Mouse (Mus musculus) midbrain, embryonic 16.5 days (tissue): ENCODE measurements around the gene Ccdc62. TPM values are rescaled to one million over a fixed set of nuclear protein-coding genes. Genes with fewer than 3 reads are reported as not detected.

Source experiments
- ATAC-seq: fragments of 200-750 bp; cut with Nextera tagmentation; 2 replicates; pipeline ENCODE4 v1.8.0; 2017; ENCODE audit warnings: moderate TSS enrichment
- H3K27ac ChIP-seq: fragments of 300-500 bp; sonication (generic); 2 replicates; pipeline ENCODE4 v1.5.1; 2014; ENCODE audit warnings: mild to moderate bottlenecking, low read length, mixed read lengths
- H3K27me3 ChIP-seq: fragments of 300-500 bp; sonication (generic); 2 replicates; pipeline ENCODE4 v1.6.1; 2014; ENCODE audit warnings: low read depth, low read length, mixed read lengths; ENCODE audit not compliant: control insufficient read depth, insufficient read depth
- H3K36me3 ChIP-seq: fragments of 300-500 bp; sonication (generic); 2 replicates; pipeline ENCODE4 v1.6.1; 2014; ENCODE audit warnings: mild to moderate bottlenecking, low read length, moderate library complexity, mixed read lengths; ENCODE audit not compliant: control insufficient read depth, insufficient read depth
- H3K4me1 ChIP-seq: fragments of 300-500 bp; sonication (generic); 2 replicates; pipeline ENCODE4 v1.6.1; 2014; ENCODE audit warnings: mild to moderate bottlenecking, low read length, mixed read lengths; ENCODE audit not compliant: control insufficient read depth, insufficient read depth
- H3K4me2 ChIP-seq: fragments of 300-500 bp; sonication (generic); 2 replicates; pipeline ENCODE4 v1.6.1; 2014; ENCODE audit warnings: mild to moderate bottlenecking, low read length, mixed read lengths
- H3K4me3 ChIP-seq: fragments of 300-500 bp; sonication (generic); 2 replicates; pipeline ENCODE4 v1.5.1; 2014; ENCODE audit warnings: low read depth, mild to moderate bottlenecking, low read length, moderate library complexity, mixed read lengths
- H3K9ac ChIP-seq: fragments of 300-500 bp; sonication (generic); 2 replicates; pipeline ENCODE4 v1.6.1; 2014; ENCODE audit warnings: low read depth, low read length, mixed read lengths
- H3K9me3 ChIP-seq: fragments of 300-500 bp; sonication (generic); replicated peaks from 2 replicates; pipeline ENCODE4 v1.6.1; 2014; ENCODE audit warnings: mild to moderate bottlenecking, low read length, mixed read lengths; ENCODE audit not compliant: control insufficient read depth, poor library complexity, severe bottlenecking
- WGBS: fragments of 180-500 bp; shearing (Covaris S2); extraction: QIAGEN DNeasy Blood & Tissue Kit; methylation state at CpG from one replicate; pipeline ENCODE4 v1.1.7; 2014; 5-methylcytosine and 5-hydroxymethylcytosine counted together
- polyA plus RNA-seq: library from polyadenylated mRNA; unstranded; fragments of >200 nt; fragmentation: Nextera tagmentation; extraction: Ambion mirVana; gene quantifications from 2 replicates; pipeline ENCODE4 v1.2.1, GENCODE M21; 2015

Gene Ccdc62
- polyA plus RNA-seq, result 4.2 and 4.9 TPM in 2 replicates

- Histone ChIP-seq H3K27me3 (no peaks in the 10 kb centered on the region), H3K4me2 (peak within 1 kb of the TSS; percentile 76), H3K9me3 (no peaks in the 10 kb centered on the region), H3K4me3 (peak within 1 kb of the TSS; percentile 86), H3K4me1 (peaks cover 4% of the 10 kb centered on the region), H3K9ac (peak within 1 kb of the TSS; percentile 97), H3K27ac (peak within 1 kb of the TSS; percentile 88), H3K36me3 (peaks cover 16% of the 10 kb centered on the region)
- WGBS, result under 1% methylated on average over 56 of the region's 56 CpGs
- peak; percentile 99 for ATAC-seq
Measured at GRCm38 (mm10) chr5:123930508-123930989, at the start of gene Ccdc62. Gene Ccdc62, plus strand, starts transcription at chr5:123930679.

GRCm38 (mm10) chr5:123880778-123881177 lies 49.7 kb upstream of the Ccdc62 start:
- H3K27ac ChIP-seq, result no peak overlapping the region
- no peaks in the 10 kb centered on the region for H3K4me1 ChIP-seq
- no peak overlapping the region for H3K4me3 ChIP-seq
- H3K9me3 ChIP-seq, result no peaks in the 10 kb centered on the region
- H3K9ac ChIP-seq, result no peak overlapping the region
- H3K36me3 ChIP-seq, result no peaks in the 10 kb centered on the region
- ATAC-seq, result no peak
- H3K27me3 ChIP-seq, result no peaks in the 10 kb centered on the region
- 78% methylated on average over 14 of the region's 14 CpGs for WGBS
- no peak overlapping the region for H3K4me2 ChIP-seq

- WGBS, result 81% methylated on average over 7 of the region's 7 CpGs
Measured at GRCm38 (mm10) chr5:123883891-123884290, 46.6 kb upstream of the Ccdc62 start.

GRCm38 (mm10) chr5:123884332-123884731 lies 46.1 kb upstream of the Ccdc62 start:
- ATAC-seq, result no peak
- Histone ChIP-seq H3K9ac (no peak overlapping the region), H3K4me1 (no peaks in the 10 kb centered on the region), H3K4me2 (no peak overlapping the region), H3K36me3 (no peaks in the 10 kb centered on the region), H3K27me3 (no peaks in the 10 kb centered on the region), H3K9me3 (no peaks in the 10 kb centered on the region), H3K27ac (no peak overlapping the region), H3K4me3 (no peak overlapping the region)
- 80% methylated on average over 10 of the region's 10 CpGs for WGBS

More at GRCm38 (mm10) chr5:123883891-123884290, 46.6 kb upstream of the Ccdc62 start:
- no peak overlapping the region for H3K9ac ChIP-seq
- ATAC-seq, result no peak
- H3K4me2 ChIP-seq, result no peak overlapping the region
- H3K36me3 ChIP-seq, result no peaks in the 10 kb centered on the region
- H3K27ac ChIP-seq, result no peak overlapping the region
- no peak overlapping the region for H3K4me3 ChIP-seq
- no peaks in the 10 kb centered on the region for H3K9me3 ChIP-seq
- no peaks in the 10 kb centered on the region for H3K4me1 ChIP-seq
- H3K27me3 ChIP-seq, result no peaks in the 10 kb centered on the region

GRCm38 (mm10) chr5:123886365-123886764 lies 44.1 kb upstream of the Ccdc62 start:
- Histone ChIP-seq H3K27me3 (no peaks in the 10 kb centered on the region), H3K4me2 (no peak overlapping the region), H3K4me3 (no peak overlapping the region), H3K9ac (no peak overlapping the region), H3K4me1 (no peaks in the 10 kb centered on the region), H3K9me3 (no peaks in the 10 kb centered on the region), H3K36me3 (no peaks in the 10 kb centered on the region), H3K27ac (no peak overlapping the region)
- 81% methylated on average over 3 of the region's 3 CpGs for WGBS
- no peak for ATAC-seq

GRCm38 (mm10) chr5:123890312-123890711 lies 40.2 kb upstream of the Ccdc62 start:
- Histone ChIP-seq H3K4me1 (no peaks in the 10 kb centered on the region), H3K36me3 (no peaks in the 10 kb centered on the region), H3K9me3 (no peaks in the 10 kb centered on the region), H3K27ac (no peak overlapping the region), H3K4me3 (no peak overlapping the region), H3K4me2 (no peak overlapping the region), H3K27me3 (no peaks in the 10 kb centered on the region), H3K9ac (no peak overlapping the region)
- ATAC-seq, result no peak
- WGBS, result 68% methylated on average over 2 of the region's 2 CpGs

GRCm38 (mm10) chr5:123890987-123891386 lies 39.5 kb upstream of the Ccdc62 start:
- Histone ChIP-seq H3K4me3 (no peak overlapping the region), H3K27ac (no peak overlapping the region), H3K36me3 (no peaks in the 10 kb centered on the region), H3K9me3 (no peaks in the 10 kb centered on the region), H3K4me2 (no peak overlapping the region), H3K27me3 (no peaks in the 10 kb centered on the region), H3K4me1 (no peaks in the 10 kb centered on the region), H3K9ac (no peak overlapping the region)
- WGBS, result 81% methylated on average over 5 of the region's 5 CpGs
- no peak for ATAC-seq

GRCm38 (mm10) chr5:123891669-123892068 lies 38.8 kb upstream of the Ccdc62 start:
- H3K36me3 ChIP-seq, result no peaks in the 10 kb centered on the region
- no peak overlapping the region for H3K9ac ChIP-seq
- peak overlapping the region; percentile 17; the same call in 1 of the 2 replicates for H3K4me2 ChIP-seq
- H3K4me3 ChIP-seq, result no peak overlapping the region
- no peak for ATAC-seq
- WGBS, result 55% methylated on average over 6 of the region's 6 CpGs
- no peaks in the 10 kb centered on the region for H3K9me3 ChIP-seq
- no peak overlapping the region for H3K27ac ChIP-seq
- no peaks in the 10 kb centered on the region for H3K27me3 ChIP-seq
- H3K4me1 ChIP-seq, result no peaks in the 10 kb centered on the region

- Histone ChIP-seq H3K4me2 (no peak overlapping the region), H3K9me3 (no peaks in the 10 kb centered on the region), H3K36me3 (no peaks in the 10 kb centered on the region), H3K27ac (no peak overlapping the region), H3K4me3 (no peak overlapping the region), H3K9ac (no peak overlapping the region), H3K27me3 (no peaks in the 10 kb centered on the region), H3K4me1 (no peaks in the 10 kb centered on the region)
- ATAC-seq, result no peak
- WGBS, result 90% methylated on average over 5 of the region's 5 CpGs
Measured at GRCm38 (mm10) chr5:123893520-123893919, 37.0 kb upstream of the Ccdc62 start.
